Mouse (Mus musculus) gastrocnemius, postnatal 36 days (tissue): Measurements from ENCODE around the gene 2510009E07Rik. TPM values are rescaled to one million over a fixed set of nuclear protein-coding genes. Genes with fewer than 3 reads are reported as not detected.
A peak's percentile ranks its signal among the peaks of the same experiment; 100 is the strongest.
"Not testable (repeated sequence)": the region's sequence is repeated elsewhere in the genome, so short reads cannot be mapped to it uniquely, and the experiment has no call there.

Experiments
- DNase-seq, 2 experiments: peaks; one replicate each; pipeline ENCODE4 v3.0.0; 2022
- intact Hi-C: fragments of 180-260 bp; cut with DNase I; formaldehyde crosslinking; loops from one replicate; pipeline ENCODE4 v1.15.1; 2025
- total RNA-seq, 2 experiments: library from RNA; stranded (reverse); gene quantifications; 2 replicates each; pipeline ENCODE4 v1.2.3; 2021

2510009E07Rik gene
- total RNA-seq, 2 experiments from 2014 or later, result 21.3 to 21.6 TPM

GRCm38 (mm10) chr16:21689141-21689540, 5.3 kb downstream of the 2510009E07Rik start:
- intact Hi-C loops, result no loop called here
- DNase-seq, result no peak

GRCm38 (mm10) chr16:21687406-21687805, 7.1 kb downstream of the 2510009E07Rik start:
- intact Hi-C loops, result no loop called here
- DNase-seq, result no peak

GRCm38 (mm10) chr16:21676791-21677190, 17.7 kb downstream of the 2510009E07Rik start:
- intact Hi-C loops, result no loop called here
- no peak for DNase-seq

- intact Hi-C loops, DNase-seq: not testable (repeated sequence)
Measured at GRCm38 (mm10) chr16:21673651-21674050, 20.8 kb downstream of the 2510009E07Rik start.

DNA sequence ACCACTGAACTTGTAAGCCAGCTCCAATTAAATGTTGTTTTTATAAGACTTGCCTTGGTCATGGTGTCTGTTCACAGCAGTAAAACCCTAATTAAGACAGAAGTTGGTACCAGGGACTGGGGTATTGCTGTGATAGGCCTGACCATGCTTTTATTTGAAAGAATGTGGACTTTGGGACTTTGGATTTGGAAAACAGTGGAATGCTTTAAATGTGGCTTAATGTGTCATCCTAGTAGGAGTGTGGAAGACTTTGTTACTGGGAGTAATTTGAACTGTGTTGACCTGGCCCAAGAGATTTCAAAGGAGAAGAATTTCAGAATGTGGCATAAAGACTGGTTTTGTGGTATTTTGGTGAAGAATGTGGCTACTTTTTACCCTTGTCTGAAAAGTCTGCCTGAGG, 21.4 kb downstream of the 2510009E07Rik start:
- intact Hi-C loops, DNase-seq: not testable (repeated sequence)

GRCm38 (mm10) chr16:21671878-21672277, 22.6 kb downstream of the 2510009E07Rik start:
- intact Hi-C loops, result no loop called here
- no peak for DNase-seq

DNA sequence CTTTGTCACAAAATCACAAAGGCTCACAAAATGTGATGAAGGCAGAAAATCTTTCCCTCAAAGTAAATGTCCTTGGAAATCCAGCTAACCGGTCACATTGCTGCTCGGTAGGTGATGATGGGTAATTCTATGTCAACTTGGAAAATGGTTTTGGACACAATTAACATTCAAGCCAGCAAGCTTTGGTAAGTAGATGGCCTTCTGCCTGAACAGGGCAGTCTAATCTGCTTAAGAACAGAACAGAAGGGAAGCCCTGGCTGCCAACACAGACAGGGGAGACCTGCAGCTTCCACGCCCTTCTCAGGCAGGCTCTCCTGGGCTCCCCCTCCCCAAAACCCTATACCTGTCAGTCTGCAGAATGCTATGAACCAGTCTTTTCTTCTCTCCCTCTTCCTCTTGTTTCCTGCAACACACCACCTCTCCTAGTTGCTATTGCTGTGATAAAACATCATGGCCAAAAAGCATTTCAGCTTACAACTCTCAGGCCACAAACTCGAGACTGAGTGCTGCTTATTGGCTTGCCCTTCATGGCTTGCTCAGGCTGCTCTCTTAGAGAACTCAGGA, 29.0 kb downstream of the 2510009E07Rik start:
- intact Hi-C loops, result no loop called here

DNA sequence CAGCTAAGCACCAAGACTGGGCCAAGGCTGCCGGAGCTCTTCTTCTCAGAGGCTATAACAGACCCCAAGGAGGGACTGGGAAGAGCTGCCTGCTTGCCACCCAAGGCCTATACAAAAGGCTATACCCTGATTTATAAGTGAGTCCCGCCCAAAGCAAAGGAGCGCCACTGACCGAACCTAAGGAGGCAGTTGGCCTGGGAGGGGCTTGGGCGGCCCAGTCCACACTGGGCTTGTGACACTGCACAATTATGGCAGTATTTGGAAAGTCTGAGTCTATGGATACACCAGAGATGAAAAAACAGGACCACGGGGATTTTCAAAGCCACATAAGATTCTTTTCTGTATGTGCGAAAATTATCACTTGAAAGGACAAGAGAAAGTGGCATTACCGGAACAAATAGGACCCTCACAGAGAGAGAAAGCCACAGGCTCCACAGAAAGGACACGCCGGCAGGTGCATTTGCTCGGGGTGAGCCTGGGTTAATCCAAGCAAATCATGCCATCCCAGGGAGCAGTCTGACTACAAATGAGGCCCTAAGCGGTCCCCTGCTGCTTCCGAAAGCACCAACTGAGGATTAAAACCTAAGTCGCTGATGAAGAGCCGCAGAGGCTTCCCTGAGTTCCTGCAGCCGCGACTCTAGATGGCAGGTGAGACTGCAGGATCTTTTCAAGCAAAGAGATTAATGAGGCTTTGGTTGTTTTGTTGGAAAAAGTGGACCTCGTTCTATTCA, 29.7 kb downstream of the 2510009E07Rik start:
- intact Hi-C loops, result no loop called here
- no peak for DNase-seq

More for the DNA sequence above, 29.0 kb downstream of the 2510009E07Rik start:
- DNase-seq, result no peak

GRCm38 (mm10) chr16:21655961-21656360, 38.5 kb downstream of the 2510009E07Rik start:
- no peak for DNase-seq
- intact Hi-C loops, result no loop called here

DNA sequence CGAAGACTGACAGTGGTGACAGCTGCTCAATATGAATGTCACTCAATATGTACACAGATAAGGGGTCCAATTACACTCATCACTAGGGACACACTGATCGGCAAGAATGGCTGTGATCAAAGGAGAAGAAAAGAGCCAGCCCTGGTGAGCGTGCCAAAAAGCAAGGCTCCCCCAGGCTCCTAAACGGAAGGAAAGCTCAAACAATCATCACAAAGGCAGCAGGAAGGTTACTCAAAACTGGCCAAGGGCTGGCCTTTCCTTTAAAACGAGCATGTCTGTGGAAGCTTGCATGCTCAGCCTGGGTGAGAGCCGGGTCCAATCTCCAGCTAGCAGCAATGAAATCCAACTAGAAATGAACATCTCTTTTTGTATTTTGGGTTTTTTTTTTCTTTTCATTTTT, 39.2 kb downstream of the 2510009E07Rik start:
- DNase-seq, result no peak
- intact Hi-C loops, result no loop called here

DNA sequence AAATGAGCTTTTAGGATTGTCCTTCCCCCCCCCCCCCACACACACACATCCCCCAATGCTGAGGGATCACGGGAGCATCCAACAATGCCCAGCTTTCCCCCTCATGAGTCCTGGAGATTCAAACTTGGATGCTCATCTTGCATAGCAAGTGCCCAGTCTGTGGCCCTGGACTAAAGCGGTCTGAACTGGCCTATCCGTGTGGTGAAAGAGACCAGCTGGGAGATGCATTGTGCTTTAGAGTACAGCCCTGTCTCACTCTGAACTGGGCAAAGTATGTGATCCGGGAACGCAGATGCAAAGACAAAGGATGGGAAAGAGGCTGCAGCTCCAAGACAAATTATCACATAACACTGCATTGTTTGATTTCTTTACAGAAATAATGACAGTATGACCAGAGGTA, 40.1 kb downstream of the 2510009E07Rik start:
- no peak for DNase-seq
- intact Hi-C loops, result no loop called here

- no peak for DNase-seq
- intact Hi-C loops, result no loop called here
Measured at GRCm38 (mm10) chr16:21653151-21653550, 41.3 kb downstream of the 2510009E07Rik start.

GRCm38 (mm10) chr16:21651161-21651560, 43.3 kb downstream of the 2510009E07Rik start:
- intact Hi-C loops, result no loop called here
- DNase-seq, result no peak

DNA sequence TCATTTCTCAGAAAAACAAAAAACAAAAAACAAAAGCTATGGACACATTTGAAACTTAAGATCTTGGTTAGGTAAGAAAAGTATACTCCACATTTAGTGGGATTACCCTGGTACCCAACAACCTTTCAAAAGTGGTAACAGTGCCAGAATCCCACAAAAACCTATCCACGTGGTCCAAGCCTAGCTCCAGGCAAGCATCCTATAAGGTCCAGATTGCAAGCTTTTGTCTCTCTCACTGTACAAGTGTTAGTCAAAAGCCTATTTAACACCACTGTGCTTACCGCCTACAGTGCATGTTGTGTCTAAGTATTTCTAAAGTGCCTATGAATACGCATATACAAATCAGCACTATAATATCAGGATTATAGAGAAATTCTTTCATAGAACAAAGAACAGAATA, 44.2 kb downstream of the 2510009E07Rik start:
- intact Hi-C loops, result no loop called here
- no peak for DNase-seq

- intact Hi-C loops, result no loop called here
Measured at GRCm38 (mm10) chr16:21648800-21649199, 45.7 kb downstream of the 2510009E07Rik start.

GRCm38 (mm10) chr16:21646496-21646895, 48.0 kb downstream of the 2510009E07Rik start:
- intact Hi-C loops, result no loop called here
- no peak for DNase-seq

More at GRCm38 (mm10) chr16:21648800-21649199, 45.7 kb downstream of the 2510009E07Rik start:
- no peak for DNase-seq

- intact Hi-C loops, result no loop called here
- no peak for DNase-seq
Measured at GRCm38 (mm10) chr16:21645915-21646314, 48.5 kb downstream of the 2510009E07Rik start.

GRCm38 (mm10) chr16:21644574-21644973, 49.9 kb downstream of the 2510009E07Rik start:
- intact Hi-C loops, result loop anchor here (5.0 kb wide), 1 partner anchor 48 kb away; the partner anchor contains the start of gene 2510009E07Rik

DNA sequence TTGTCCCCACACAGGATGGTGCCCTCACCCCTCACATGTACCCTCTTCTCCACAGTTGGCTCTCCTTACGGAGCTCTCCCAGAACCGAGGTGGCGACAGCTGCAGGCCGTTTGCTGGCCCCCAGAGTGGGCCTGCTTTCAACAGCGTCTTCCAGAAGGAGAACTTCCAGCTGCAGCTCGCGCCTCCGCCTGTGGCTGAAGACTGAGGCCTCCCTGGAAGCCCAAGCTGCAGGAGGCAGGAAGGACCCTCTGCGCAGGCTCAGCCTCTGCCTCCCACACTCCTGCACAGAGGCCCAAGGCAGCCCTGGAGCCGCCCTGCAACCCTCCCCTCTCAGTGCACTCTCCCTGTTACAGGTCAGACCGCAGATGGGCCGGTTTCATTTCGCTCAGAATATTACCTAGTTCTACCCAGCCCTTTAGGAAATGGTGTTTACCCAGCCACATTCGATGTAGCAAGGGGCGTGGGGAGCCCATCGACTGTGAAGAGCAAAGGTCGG, 50.4 kb downstream of the 2510009E07Rik start:
- peak; percentile 56 to 71 for DNase-seq
- intact Hi-C loops, result loop anchor here (5.0 kb wide), 1 partner anchor 48 kb away; the partner anchor contains the start of gene 2510009E07Rik

More at GRCm38 (mm10) chr16:21644574-21644973, 49.9 kb downstream of the 2510009E07Rik start:
- no peak for DNase-seq

- no peak for DNase-seq
- intact Hi-C loops, result loop anchor here (5.0 kb wide), 1 partner anchor 49 kb away; the partner anchor contains the start of gene 2510009E07Rik
Measured at GRCm38 (mm10) chr16:21643621-21644041, 50.8 kb downstream of the 2510009E07Rik start.

GRCm38 (mm10) chr16:21642906-21643305, 51.6 kb downstream of the 2510009E07Rik start:
- peak in 1 of 2 experiments; percentile 39 for DNase-seq
- intact Hi-C loops, result loop anchor here (5.0 kb wide), 1 partner anchor 49 kb away; the partner anchor contains the start of gene 2510009E07Rik
